Mouse (Mus musculus): ENCODE results near the gene D10Wsu102e. TPM values are rescaled to one million over a fixed set of nuclear protein-coding genes. Genes with fewer than 3 reads are reported as not detected.

Gene D10Wsu102e
- polyA plus RNA-seq, 1 experiment from 2014 or later, result 0.67 TPM

DNA sequence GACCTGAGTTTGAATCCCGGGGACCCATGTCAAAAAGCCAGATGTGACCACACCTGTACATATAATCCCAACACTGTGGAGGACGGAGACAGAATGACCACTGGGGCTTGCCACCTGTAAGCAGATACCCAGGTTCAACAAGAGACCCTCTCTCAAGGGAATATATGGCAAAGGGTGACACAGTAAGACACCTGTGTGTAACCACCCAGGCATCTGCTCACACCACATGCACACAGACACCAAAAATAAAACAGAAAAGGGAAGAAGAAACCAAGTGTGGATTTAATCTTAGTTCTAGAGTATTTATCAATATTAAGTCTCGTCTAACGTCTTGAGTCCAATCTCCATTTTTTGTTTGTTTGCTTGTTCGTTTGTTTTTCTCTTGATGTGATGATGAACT is 28.2 kb upstream of the D10Wsu102e start:
- Histone ChIP-seq H3K9me3 (no peaks in the 10 kb centered on the region), H3K36me3 (no peaks in the 10 kb centered on the region), H3K9ac (no peak overlapping the region), H3K4me3 (no peak overlapping the region), H3K4me2 (no peak overlapping the region), H3K27ac (no peak overlapping the region), H3K4me1 (peaks cover under 1% of the 10 kb centered on the region), H3K27me3 (peaks cover 28% of the 10 kb centered on the region)
- 86% methylated on average over 5 of the region's 5 CpGs for WGBS
- ATAC-seq (ENCODE audit: borderline replicate concordance, extremely low read depth, low FRiP score, low TSS enrichment), result no peak

DNA sequence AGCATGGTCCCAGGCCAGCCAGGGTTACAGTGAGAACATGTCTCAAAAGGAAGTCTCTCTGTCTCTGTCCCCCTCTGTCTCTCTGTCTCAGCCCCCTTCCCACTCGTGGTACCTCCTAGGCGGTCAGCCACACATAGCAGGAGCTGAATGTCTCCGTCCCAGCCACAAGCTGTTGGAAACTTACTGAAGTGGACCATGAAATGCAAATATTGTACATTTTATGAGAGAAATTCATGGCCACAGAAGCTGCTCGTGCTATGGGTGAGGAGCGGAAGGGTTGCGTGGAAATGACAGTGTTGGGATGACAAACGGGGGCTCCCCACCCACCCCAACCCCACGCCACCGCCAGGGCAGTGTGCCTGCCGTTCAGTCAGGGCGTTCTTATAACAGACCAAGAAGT is 27.4 kb upstream of the D10Wsu102e start:
- no peak overlapping the region for H3K4me3 ChIP-seq
- 68% methylated on average over 11 of the region's 11 CpGs for WGBS
- H3K27me3 ChIP-seq, result peaks cover 36% of the 10 kb centered on the region
- no peaks in the 10 kb centered on the region for H3K9me3 ChIP-seq
- H3K4me1 ChIP-seq, result peaks cover 5% of the 10 kb centered on the region
- H3K27ac ChIP-seq, result no peak overlapping the region
- ATAC-seq (ENCODE audit: borderline replicate concordance, extremely low read depth, low FRiP score, low TSS enrichment), result no peak
- no peaks in the 10 kb centered on the region for H3K36me3 ChIP-seq
- no peak overlapping the region for H3K4me2 ChIP-seq
- no peak overlapping the region for H3K9ac ChIP-seq

GRCm38 (mm10) chr10:83336336-83336735 is 23.7 kb upstream of the D10Wsu102e start:
- Histone ChIP-seq H3K27ac (no peak overlapping the region), H3K4me2 (no peak overlapping the region), H3K27me3 (peaks cover 57% of the 10 kb centered on the region), H3K9ac (no peak overlapping the region), H3K36me3 (no peaks in the 10 kb centered on the region), H3K4me1 (peaks cover 8% of the 10 kb centered on the region), H3K9me3 (no peaks in the 10 kb centered on the region), H3K4me3 (no peak overlapping the region)
- 32% methylated on average over 7 of the region's 7 CpGs for WGBS
- ATAC-seq (ENCODE audit: borderline replicate concordance, extremely low read depth, low FRiP score, low TSS enrichment), result no peak

GRCm38 (mm10) chr10:83337159-83337951 is 22.7 kb upstream of the D10Wsu102e start, which contains the start of gene Slc41a2:
Gene Slc41a2 (minus strand): TSS chr10:83337882.
- peak within 1 kb of the TSS; percentile 94 for H3K4me2 ChIP-seq
- no peak within 1 kb of the TSS for H3K27ac ChIP-seq
- H3K9ac ChIP-seq, result peak within 1 kb of the TSS; percentile 41
- peak within 1 kb of the TSS; percentile 49 for H3K4me3 ChIP-seq
- H3K4me1 ChIP-seq, result peaks cover 8% of the 10 kb centered on the region
- peaks cover 57% of the 10 kb centered on the region for H3K27me3 ChIP-seq
- WGBS, result under 1% methylated on average over 75 of the region's 102 CpGs
- H3K9me3 ChIP-seq, result no peaks in the 10 kb centered on the region
- ATAC-seq (ENCODE audit: borderline replicate concordance, extremely low read depth, low FRiP score, low TSS enrichment), result peak; percentile 83
- no peaks in the 10 kb centered on the region for H3K36me3 ChIP-seq

DNA sequence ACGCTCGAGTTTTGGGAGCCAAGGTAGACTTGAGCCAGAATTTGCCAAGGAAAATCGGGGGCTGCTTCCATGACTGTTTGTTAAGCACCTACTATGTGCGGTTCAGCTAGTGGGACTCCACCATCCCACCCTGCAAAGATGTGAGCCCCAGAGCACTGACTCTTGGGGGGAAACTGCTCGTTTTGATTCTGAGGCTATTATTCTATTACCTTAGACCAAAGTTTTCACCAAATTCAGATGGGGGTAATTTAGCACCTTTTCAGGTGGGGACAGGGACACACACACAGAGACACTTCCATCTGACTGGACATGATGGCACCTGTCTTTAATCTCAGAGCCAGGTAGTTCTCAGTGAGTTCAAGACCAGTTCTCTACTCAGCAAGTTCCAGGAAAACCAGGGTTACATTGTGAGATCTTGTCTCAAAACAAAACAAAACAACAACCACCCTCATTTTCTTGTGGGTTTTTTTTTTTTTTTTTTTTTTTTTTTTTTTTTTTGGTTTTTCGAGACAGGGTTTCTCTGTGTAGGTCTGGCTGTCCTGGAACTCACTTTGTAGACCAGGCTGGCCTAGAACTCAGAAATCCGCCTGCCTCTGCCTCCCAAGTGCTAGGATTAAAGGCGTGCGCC is 21.9 kb upstream of the D10Wsu102e start:
- Histone ChIP-seq H3K36me3 (no peaks in the 10 kb centered on the region), H3K9me3 (no peaks in the 10 kb centered on the region), H3K27me3 (peaks cover 57% of the 10 kb centered on the region), H3K4me2 (peak overlapping the region; percentile 94), H3K4me3 (peak overlapping the region; percentile 49), H3K9ac (peak overlapping the region; percentile 41; the same call in 1 of the 2 replicates), H3K4me1 (peaks cover 8% of the 10 kb centered on the region), H3K27ac (no peak overlapping the region)
- 47% methylated on average over 8 of the region's 9 CpGs for WGBS
- no peak for ATAC-seq (ENCODE audit: borderline replicate concordance, extremely low read depth, low FRiP score, low TSS enrichment)

DNA sequence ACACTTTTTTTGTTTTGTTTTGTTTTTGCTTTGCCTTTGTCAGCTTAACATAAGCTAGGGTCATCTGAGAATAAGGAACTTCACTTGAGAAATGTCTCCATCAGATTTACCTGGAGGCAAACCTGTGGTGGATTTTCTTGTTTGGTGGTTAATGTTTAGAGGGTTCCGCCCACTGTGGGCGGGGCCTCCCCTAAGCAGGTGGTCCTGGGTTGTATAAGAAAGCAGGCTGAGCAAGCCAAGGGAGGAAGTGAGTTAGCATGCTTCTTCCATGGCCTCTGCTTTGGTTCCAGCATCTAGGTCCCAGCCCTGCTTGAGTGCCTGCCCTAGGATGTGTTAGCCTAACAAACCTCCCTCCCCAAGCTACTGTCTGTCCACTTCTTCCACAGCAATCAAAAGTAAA is 18.8 kb upstream of the D10Wsu102e start:
- Histone ChIP-seq H3K27ac (no peak overlapping the region), H3K4me1 (peaks cover 8% of the 10 kb centered on the region), H3K4me2 (no peak overlapping the region), H3K4me3 (no peak overlapping the region), H3K27me3 (peaks cover 33% of the 10 kb centered on the region), H3K9me3 (no peaks in the 10 kb centered on the region), H3K9ac (no peak overlapping the region), H3K36me3 (no peaks in the 10 kb centered on the region)
- no peak for ATAC-seq (ENCODE audit: borderline replicate concordance, extremely low read depth, low FRiP score, low TSS enrichment)
- 36% methylated on average over 2 of the region's 2 CpGs for WGBS

DNA sequence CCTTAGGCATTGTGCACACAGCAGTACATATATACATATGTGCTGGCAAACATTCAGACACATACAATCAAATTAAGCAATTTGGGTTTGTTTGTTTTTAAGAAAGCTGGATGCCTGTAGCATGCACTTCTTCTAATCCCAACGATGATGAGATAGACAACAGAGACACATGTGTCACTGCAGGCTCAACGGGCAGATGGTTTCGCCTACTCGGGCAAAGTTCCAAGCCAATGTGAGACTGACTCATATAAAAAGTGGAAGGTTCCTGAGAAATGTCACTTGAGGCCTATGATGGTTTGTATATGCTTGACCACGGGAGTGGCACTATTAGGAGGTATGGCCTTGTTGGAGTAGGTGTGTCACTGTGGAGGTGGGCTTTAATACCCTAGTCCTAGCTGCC is 16.9 kb upstream of the D10Wsu102e start:
- Histone ChIP-seq H3K9me3 (no peaks in the 10 kb centered on the region), H3K4me3 (no peak overlapping the region), H3K4me1 (no peaks in the 10 kb centered on the region), H3K4me2 (no peak overlapping the region), H3K27ac (no peak overlapping the region), H3K36me3 (no peaks in the 10 kb centered on the region), H3K27me3 (peaks cover 15% of the 10 kb centered on the region; the same call in 1 of the 2 replicates), H3K9ac (no peak overlapping the region)
- ATAC-seq (ENCODE audit: borderline replicate concordance, extremely low read depth, low FRiP score, low TSS enrichment), result no peak
- 64% methylated on average over 5 of the region's 5 CpGs for WGBS

GRCm38 (mm10) chr10:83343828-83344685 is 16.0 kb upstream of the D10Wsu102e start:
- H3K27me3 ChIP-seq, result peaks cover 10% of the 10 kb centered on the region; the same call in 1 of the 2 replicates
- no peak overlapping the region for H3K4me2 ChIP-seq
- no peak for ATAC-seq (ENCODE audit: borderline replicate concordance, extremely low read depth, low FRiP score, low TSS enrichment)
- no peaks in the 10 kb centered on the region for H3K36me3 ChIP-seq
- H3K9me3 ChIP-seq, result no peaks in the 10 kb centered on the region
- H3K4me3 ChIP-seq, result no peak overlapping the region
- H3K4me1 ChIP-seq, result no peaks in the 10 kb centered on the region
- no peak overlapping the region for H3K9ac ChIP-seq
- H3K27ac ChIP-seq, result no peak overlapping the region
- WGBS, result 54% methylated on average over 2 of the region's 2 CpGs

DNA sequence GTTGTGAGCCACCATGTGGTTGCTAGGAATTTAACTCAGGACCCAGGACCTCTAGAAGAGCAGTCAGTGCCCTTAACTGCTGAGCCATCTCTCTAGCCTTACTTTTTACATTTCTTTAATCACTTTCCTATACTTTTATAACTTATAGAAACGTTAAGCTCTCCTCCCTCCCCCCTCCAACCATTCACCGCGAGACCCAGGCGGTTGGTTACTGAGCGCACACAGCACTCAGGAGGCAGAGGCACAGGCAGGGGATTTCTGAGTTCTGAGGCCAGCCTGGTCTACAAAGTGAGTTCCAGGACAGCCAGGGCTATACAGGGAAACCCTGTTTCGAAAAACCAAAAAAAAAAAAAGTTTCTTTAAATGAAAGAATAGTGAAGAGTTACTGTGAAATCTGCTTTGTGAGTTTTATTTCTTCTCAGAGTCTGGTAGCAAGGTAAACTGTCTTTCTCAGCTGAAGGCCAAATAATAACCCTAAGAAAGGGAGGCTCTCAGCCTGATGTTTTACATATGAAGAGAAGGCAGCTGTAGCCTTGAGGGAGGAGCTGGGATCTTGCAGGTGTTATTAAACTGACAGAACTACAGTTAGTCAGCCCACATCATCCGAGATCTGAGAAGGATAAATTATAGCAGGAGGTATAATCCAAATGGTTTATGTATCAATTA is 14.2 kb upstream of the D10Wsu102e start:
- H3K4me3 ChIP-seq, result no peak overlapping the region
- 56% methylated on average over 7 of the region's 7 CpGs for WGBS
- H3K27me3 ChIP-seq, result no peaks in the 10 kb centered on the region
- H3K9me3 ChIP-seq, result no peaks in the 10 kb centered on the region
- no peak overlapping the region for H3K9ac ChIP-seq
- H3K27ac ChIP-seq, result no peak overlapping the region
- ATAC-seq (ENCODE audit: borderline replicate concordance, extremely low read depth, low FRiP score, low TSS enrichment), result no peak
- no peak overlapping the region for H3K4me2 ChIP-seq
- H3K36me3 ChIP-seq, result no peaks in the 10 kb centered on the region
- no peaks in the 10 kb centered on the region for H3K4me1 ChIP-seq

DNA sequence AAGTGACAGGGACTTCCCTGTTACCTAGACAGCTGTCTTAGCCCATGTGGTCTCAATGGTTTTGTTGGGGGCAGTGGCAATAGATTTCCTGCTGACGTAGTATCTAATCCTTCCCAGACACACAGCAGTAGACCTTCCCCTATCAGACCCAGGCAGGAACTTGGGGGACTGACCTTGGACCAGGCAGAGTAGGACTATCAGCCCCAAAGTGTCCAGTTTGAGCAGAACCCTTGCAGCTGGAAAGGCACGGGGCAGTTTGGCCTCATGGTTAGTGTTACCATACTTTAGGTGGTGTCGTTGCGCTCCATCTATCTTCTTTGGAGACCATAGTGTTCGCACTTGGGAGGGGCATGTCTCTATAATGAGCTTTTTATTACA is 13.7 kb upstream of the D10Wsu102e start:
- Histone ChIP-seq H3K9me3 (no peaks in the 10 kb centered on the region), H3K4me2 (no peak overlapping the region), H3K27me3 (no peaks in the 10 kb centered on the region), H3K36me3 (no peaks in the 10 kb centered on the region), H3K4me1 (no peaks in the 10 kb centered on the region), H3K27ac (no peak overlapping the region), H3K4me3 (no peak overlapping the region), H3K9ac (no peak overlapping the region)
- WGBS, result 89% methylated on average over 5 of the region's 5 CpGs
- ATAC-seq (ENCODE audit: borderline replicate concordance, extremely low read depth, low FRiP score, low TSS enrichment), result no peak

DNA sequence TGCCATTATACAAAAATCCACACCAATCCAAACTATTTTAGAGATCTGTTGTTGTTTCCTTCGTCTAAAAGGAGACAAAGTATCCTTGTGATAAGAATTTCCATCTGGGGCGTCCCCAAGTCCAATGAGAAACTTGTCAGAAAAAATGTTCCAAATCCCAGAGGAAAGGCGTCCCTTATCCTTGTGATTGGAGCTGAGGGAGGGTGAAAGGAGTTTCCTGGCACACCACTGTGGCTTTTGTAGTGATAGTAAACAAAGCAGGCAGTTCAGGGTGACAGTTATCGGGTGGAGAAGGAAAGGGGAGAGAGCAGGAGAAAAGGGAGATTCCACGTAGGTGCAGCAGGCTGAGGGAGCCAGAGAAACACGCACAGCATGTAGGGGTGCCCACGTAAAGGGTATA is 12.5 kb upstream of the D10Wsu102e start:
- Histone ChIP-seq H3K9ac (no peak overlapping the region), H3K27ac (no peak overlapping the region), H3K27me3 (no peaks in the 10 kb centered on the region), H3K4me3 (no peak overlapping the region), H3K4me2 (no peak overlapping the region), H3K4me1 (no peaks in the 10 kb centered on the region), H3K9me3 (no peaks in the 10 kb centered on the region), H3K36me3 (no peaks in the 10 kb centered on the region)
- 20% methylated on average over 7 of the region's 7 CpGs for WGBS
- ATAC-seq (ENCODE audit: borderline replicate concordance, extremely low read depth, low FRiP score, low TSS enrichment), result no peak

Measured in lung, embryonic 15.5 days (tissue).